Mouse (Mus musculus) kidney, adult 2 months (tissue): Measurements from ENCODE around the gene Hes3. TPM values are rescaled to one million over a fixed set of nuclear protein-coding genes. Genes with fewer than 3 reads are reported as not detected.

Experiments
- DNase-seq: peaks from one replicate; pipeline ENCODE4 v3.0.0; 2021
- H3K27ac ChIP-seq: fragments of 200-500 bp; 2 replicates; pipeline ENCODE4 v1.5.1; 2012; ENCODE audit warnings: low read depth, low read length, control low read depth, inconsistent platforms; ENCODE audit not compliant: insufficient read depth
- H3K27me3 ChIP-seq: fragments of 200-500 bp; replicated peaks from 2 replicates; pipeline ENCODE4 v1.6.1; 2012; ENCODE audit warnings: mild to moderate bottlenecking, moderate library complexity, low read length, inconsistent platforms; ENCODE audit not compliant: control insufficient read depth, insufficient read depth
- H3K36me3 ChIP-seq: fragments of 200-500 bp; 2 replicates; pipeline ENCODE4 v1.6.1; 2012; ENCODE audit warnings: mild to moderate bottlenecking, moderate library complexity, low read length, inconsistent platforms; ENCODE audit not compliant: control insufficient read depth, insufficient read depth
- H3K4me1 ChIP-seq: fragments of 200-500 bp; 2 replicates; pipeline ENCODE4 v1.6.1; 2011; ENCODE audit warnings: low read length; ENCODE audit not compliant: control insufficient read depth, insufficient read depth
- H3K4me3 ChIP-seq: fragments of 200-500 bp; 2 replicates; pipeline ENCODE4 v1.5.1; 2011; ENCODE audit warnings: mild to moderate bottlenecking, low read depth, low read length, control low read depth; ENCODE audit not compliant: insufficient read depth
- CTCF ChIP-seq: fragments of 200-500 bp; conservative IDR thresholded peaks from 2 replicates; pipeline ENCODE4 v1.5.1; 2011; ENCODE audit warnings: low read depth, mild to moderate bottlenecking, control low read depth, low read length, moderate library complexity, mixed read lengths; ENCODE audit not compliant: insufficient read depth, insufficient read length
- POLR2A ChIP-seq: fragments of 200-500 bp; IDR thresholded peaks from one replicate; pipeline ENCODE4 v1.6.1; 2011; ENCODE audit warnings: low read depth, low read length, control low read depth
- WGBS: fragments of 180-500 bp; shearing (Covaris S2); methylation state at CpG from one replicate; pipeline ENCODE4 v1.1.7; 2018; 5-methylcytosine and 5-hydroxymethylcytosine counted together
- polyA plus RNA-seq: library from polyadenylated mRNA; depleted of rRNA; stranded (reverse); fragments of >200 nt; gene quantifications from 2 replicates; pipeline ENCODE4 v1.2.3, GENCODE M21; 2012

Gene Hes3
- polyA plus RNA-seq, 1 experiment = not detected

GRCm38 (mm10) chr4:152295916-152296315, 4.5 kb upstream of the Hes3 start:
- Histone ChIP-seq H3K4me1 (peaks cover 5% of the 10 kb centered on the region), H3K27me3 (no peaks in the 10 kb centered on the region), H3K27ac (no peak overlapping the region), H3K36me3 (no peaks in the 10 kb centered on the region), H3K4me3 (no peak overlapping the region)
- DNase-seq = no peak
- 34% methylated on average over 4 of the region's 4 CpGs for WGBS
- TF ChIP-seq POLR2A (no peak), CTCF (no peak)

DNA sequence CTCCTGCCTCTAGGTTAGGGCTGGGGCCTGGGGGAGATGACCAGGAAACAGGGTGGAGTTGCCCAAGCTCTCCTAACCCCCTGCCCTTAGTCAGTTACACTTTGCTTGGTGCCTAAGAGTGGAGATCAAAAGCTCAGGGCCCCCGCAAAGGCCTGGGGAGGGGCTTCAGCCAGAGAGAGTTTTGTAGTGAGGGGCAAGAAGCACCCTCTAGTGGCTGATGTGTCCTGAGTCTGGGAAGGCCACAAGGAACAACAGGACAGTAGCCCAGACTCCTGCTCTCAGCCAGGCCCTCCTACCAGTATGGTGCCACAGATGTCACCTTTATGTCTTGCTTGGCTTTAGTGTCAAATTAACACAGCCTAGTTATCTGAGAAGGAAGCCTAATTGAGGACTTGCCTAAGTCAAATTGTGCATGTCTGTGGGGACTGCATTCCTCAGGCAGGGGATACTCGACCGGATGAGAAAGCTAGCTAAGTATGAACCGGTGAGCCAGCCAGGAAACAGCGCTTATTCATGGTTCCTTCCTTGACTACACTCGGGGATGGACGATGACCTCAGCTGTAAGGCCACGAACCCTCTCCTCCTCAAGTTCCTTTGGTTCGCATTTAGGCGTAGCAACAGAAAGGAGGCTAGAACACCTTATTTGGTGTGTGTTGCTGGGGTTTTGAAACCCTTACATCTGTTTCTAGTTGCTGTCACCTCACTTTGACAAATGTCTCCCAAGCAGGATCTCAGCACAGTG, 2.9 kb upstream of the Hes3 start:
- Histone ChIP-seq H3K36me3 (no peaks in the 10 kb centered on the region), H3K27ac (no peak overlapping the region; the same call in 1 of the 2 replicates), H3K4me1 (peaks cover 5% of the 10 kb centered on the region), H3K27me3 (no peaks in the 10 kb centered on the region), H3K4me3 (no peak overlapping the region)
- 50% methylated on average over 10 of the region's 10 CpGs for WGBS
- DNase-seq = peak; percentile 47
- TF ChIP-seq CTCF = no peak
- no peak for TF ChIP-seq POLR2A

DNA sequence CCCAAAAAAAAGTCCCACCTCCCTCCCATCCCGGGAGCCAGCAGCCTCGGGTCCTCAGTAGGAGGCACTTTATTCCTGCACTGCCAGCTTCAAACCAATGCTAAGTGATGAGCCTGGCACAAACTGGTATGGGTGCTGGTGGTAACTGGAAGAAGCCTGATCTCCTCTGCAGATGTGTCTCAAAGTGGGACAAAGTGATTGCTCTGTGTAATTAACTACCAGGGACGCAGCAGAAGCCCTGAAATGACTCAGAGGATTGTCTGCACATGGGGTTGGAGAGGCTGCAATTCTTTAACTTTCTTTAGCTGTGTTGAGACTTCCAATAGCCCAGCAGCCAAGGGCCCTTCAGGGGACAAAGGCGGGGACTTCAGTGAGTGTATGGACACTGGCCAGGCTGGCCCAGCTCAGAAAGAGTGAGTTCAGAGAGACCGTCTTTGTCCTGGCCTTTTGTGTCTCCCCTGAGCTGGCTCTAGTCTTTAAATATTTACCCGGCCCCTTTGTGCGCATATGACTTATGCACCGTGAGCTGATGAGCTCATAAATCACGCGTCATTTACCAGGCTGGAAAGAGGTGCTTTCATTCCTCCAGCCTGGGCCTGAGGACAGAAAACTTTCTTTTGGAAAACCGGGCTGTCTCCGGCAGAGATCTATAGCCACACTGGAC, 772 bp upstream of the Hes3 start:
- Histone ChIP-seq H3K4me1 (peaks cover 2% of the 10 kb centered on the region; the same call in 1 of the 2 replicates), H3K27ac (no peak overlapping the region), H3K4me3 (no peak overlapping the region), H3K27me3 (no peaks in the 10 kb centered on the region), H3K36me3 (no peaks in the 10 kb centered on the region)
- WGBS = 24% methylated on average over 12 of the region's 12 CpGs
- DNase-seq = no peak
- no peak for TF ChIP-seq POLR2A
- TF ChIP-seq CTCF = no peak

GRCm38 (mm10) chr4:152290991-152291390, 471 bp downstream of the Hes3 start:
- no peak for DNase-seq
- Histone ChIP-seq H3K4me3 (no peak overlapping the region), H3K4me1 (no peaks in the 10 kb centered on the region), H3K27me3 (no peaks in the 10 kb centered on the region), H3K36me3 (no peaks in the 10 kb centered on the region), H3K27ac (no peak overlapping the region)
- 24% methylated on average over 11 of the region's 11 CpGs for WGBS
- TF ChIP-seq CTCF (no peak), POLR2A (no peak)

DNA sequence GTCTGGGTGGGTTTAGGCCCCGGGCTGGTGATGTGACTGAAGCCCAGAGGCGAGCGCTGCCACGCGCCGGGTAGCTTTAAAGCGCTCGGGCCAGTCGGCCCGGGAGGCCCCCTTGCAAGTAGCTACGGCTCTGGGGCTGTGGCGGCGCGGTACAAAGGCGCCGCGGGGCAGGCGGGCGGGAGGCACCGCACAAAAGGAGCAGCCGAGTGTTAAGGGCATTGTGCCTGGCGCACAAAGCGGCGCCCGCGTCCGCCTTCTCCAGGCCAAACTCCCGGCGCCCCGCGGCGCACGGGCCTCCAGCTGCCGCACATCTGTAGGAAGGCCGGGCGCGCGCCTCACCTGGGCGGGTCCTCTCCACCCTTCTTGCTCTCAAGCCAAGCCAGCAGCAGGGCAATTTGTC, 1.1 kb downstream of the Hes3 start:
- H3K27me3 ChIP-seq = no peaks in the 10 kb centered on the region
- 7% methylated on average over 39 of the region's 39 CpGs for WGBS
- H3K4me1 ChIP-seq = no peaks in the 10 kb centered on the region

GRCm38 (mm10) chr4:152288398-152288945, 3.0 kb downstream of the Hes3 start:
- H3K27me3 ChIP-seq = no peaks in the 10 kb centered on the region
- WGBS = 50% methylated on average over 18 of the region's 18 CpGs
- TF ChIP-seq CTCF (no peak), POLR2A (no peak)

More for the DNA sequence above, 1.1 kb downstream of the Hes3 start:
- TF ChIP-seq POLR2A (no peak), CTCF (no peak)
- no peak for DNase-seq
- no peaks in the 10 kb centered on the region for H3K36me3 ChIP-seq
- H3K27ac ChIP-seq = no peak overlapping the region
- H3K4me3 ChIP-seq = no peak overlapping the region

GRCm38 (mm10) chr4:152287317-152288120, 3.9 kb downstream of the Hes3 start:
- no peak for TF ChIP-seq CTCF
- no peak for TF ChIP-seq POLR2A
- WGBS = 17% methylated on average over 19 of the region's 19 CpGs
- H3K27ac ChIP-seq = no peak overlapping the region
- no peaks in the 10 kb centered on the region for H3K36me3 ChIP-seq
- H3K4me3 ChIP-seq = no peak overlapping the region
- no peak for DNase-seq
- H3K4me1 ChIP-seq = no peaks in the 10 kb centered on the region
- H3K27me3 ChIP-seq = no peaks in the 10 kb centered on the region

More at GRCm38 (mm10) chr4:152288398-152288945, 3.0 kb downstream of the Hes3 start:
- Histone ChIP-seq H3K4me3 (no peak overlapping the region), H3K4me1 (no peaks in the 10 kb centered on the region), H3K27ac (no peak overlapping the region), H3K36me3 (no peaks in the 10 kb centered on the region)
- DNase-seq = no peak
